Mouse (Mus musculus): ENCODE data around the gene Ralgds. TPM values are rescaled to one million over a fixed set of nuclear protein-coding genes. Genes with fewer than 3 reads are reported as not detected.
"Not testable (repeated sequence)": the region's sequence is repeated elsewhere in the genome, so short reads cannot be mapped to it uniquely, and the experiment has no call there.

The Ralgds gene
- polyA plus RNA-seq, 1 experiment = 36.9 TPM

DNA sequence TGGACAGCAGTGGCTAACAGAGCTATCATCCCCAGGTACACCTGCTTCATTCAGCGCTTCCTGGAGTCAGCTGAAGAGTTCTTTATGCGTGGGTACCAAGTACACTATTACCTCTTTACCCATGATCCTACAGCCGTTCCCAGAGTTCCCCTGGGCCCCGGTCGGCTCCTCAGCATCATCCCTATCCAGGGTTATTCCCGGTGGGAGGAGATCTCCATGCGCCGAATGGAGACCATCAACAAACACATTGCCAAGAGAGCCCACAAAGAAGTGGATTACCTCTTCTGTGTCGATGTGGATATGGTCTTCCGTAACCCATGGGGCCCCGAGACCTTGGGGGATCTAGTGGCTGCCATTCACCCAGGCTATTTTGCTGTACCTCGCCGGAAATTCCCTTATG lies 8.2 kb upstream of the Ralgds start:
- TF ChIP-seq CTCF (IDR thresholded peaks at IDR 0.05; ENCODE audit: borderline replicate concordance, insufficient read depth, low read length) (no peak), POLR2A (IDR thresholded peaks at IDR 0.05; ENCODE audit: low read depth, low read length) (no peak)
- Histone ChIP-seq H3K4me3 (ENCODE audit: insufficient read depth, low read length) (no peak overlapping the region), H3K4me1 (ENCODE audit: control insufficient read depth, insufficient read depth, low read length) (no peaks in the 10 kb centered on the region), H3K27ac (ENCODE audit: insufficient read depth, low read length) (no peak overlapping the region)

DNA sequence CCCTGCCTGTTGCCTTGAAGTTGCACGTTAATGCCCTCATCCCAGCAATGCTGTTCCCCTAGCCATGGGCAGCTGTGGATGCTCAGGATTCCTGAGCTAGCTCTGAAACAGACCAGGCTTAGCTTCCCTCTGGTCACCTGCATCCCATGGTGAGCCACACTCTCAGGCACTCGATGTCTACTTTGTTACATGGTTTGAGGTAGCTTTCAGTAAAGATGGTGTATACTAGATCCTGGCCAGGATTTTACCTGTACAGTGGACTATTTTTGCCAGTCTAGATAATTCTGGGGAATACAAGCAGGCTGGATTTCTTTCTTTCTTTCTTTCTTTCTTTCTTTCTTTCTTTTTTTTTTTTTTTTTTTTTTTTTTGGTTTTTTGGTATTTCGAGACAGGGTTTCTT lies 7.1 kb upstream of the Ralgds start, which contains the start of gene Gm10134:
Gm10134 (plus strand) TSS at position 301 of the 400 bp plus-strand sequence.
- TF ChIP-seq CTCF (IDR thresholded peaks at IDR 0.05; ENCODE audit: borderline replicate concordance, insufficient read depth, low read length) (no peak), POLR2A (IDR thresholded peaks at IDR 0.05; ENCODE audit: low read depth, low read length) (no peak)
- H3K27ac ChIP-seq (ENCODE audit: insufficient read depth, low read length) = no peak within 1 kb of the TSS
- H3K4me1 ChIP-seq (ENCODE audit: control insufficient read depth, insufficient read depth, low read length) = no peaks in the 10 kb centered on the region
- no peak within 1 kb of the TSS for H3K4me3 ChIP-seq (ENCODE audit: insufficient read depth, low read length)

DNA sequence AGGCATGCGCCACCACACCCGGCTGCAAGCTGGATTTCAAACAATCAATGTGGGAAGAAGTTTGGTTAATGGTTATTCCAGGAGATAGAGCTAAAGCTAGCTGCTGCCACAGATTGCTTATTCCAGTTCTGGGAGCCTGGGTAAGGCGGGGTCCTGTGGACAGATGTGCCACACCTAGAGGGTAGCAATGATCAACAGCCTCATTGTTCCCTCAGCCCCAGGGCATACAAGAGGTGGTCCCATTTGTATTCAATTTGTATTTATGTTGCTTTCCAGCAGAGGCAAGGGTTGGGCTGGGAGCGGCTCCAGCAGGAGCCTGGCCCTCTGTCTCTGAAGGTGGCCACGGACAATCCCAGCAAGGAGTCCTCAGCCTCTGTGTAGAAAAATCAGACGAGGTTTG lies 6.6 kb upstream of the Ralgds start:
- Histone ChIP-seq H3K27ac (ENCODE audit: insufficient read depth, low read length) (no peak overlapping the region), H3K4me3 (ENCODE audit: insufficient read depth, low read length) (no peak overlapping the region), H3K4me1 (ENCODE audit: control insufficient read depth, insufficient read depth, low read length) (no peaks in the 10 kb centered on the region)
- no peak for TF ChIP-seq CTCF (IDR thresholded peaks at IDR 0.05; ENCODE audit: borderline replicate concordance, insufficient read depth, low read length)

DNA sequence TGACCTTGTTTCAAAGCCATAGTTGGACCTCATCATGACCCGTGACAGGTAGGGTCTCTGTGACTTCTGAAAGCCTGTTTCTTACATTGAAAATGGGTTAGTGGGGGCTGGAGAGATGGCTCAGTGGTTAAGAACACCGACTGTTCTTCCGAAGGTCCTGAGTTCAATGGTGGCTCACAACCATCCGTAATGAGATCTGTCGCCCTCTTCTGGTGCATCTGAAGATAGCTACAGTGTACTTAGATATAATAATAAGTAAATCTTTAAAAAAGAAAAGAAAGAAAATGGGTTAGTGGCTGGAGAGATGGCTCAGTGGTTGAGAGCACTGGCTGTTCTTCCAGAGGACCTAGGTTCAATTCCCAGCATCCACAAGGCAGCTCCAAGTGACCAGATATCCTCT lies 1.3 kb upstream of the Ralgds start:
- not testable (repeated sequence) for H3K4me1 ChIP-seq (ENCODE audit: control insufficient read depth, insufficient read depth, low read length); H3K4me3 ChIP-seq (ENCODE audit: insufficient read depth, low read length); H3K27ac ChIP-seq (ENCODE audit: insufficient read depth, low read length)

DNA sequence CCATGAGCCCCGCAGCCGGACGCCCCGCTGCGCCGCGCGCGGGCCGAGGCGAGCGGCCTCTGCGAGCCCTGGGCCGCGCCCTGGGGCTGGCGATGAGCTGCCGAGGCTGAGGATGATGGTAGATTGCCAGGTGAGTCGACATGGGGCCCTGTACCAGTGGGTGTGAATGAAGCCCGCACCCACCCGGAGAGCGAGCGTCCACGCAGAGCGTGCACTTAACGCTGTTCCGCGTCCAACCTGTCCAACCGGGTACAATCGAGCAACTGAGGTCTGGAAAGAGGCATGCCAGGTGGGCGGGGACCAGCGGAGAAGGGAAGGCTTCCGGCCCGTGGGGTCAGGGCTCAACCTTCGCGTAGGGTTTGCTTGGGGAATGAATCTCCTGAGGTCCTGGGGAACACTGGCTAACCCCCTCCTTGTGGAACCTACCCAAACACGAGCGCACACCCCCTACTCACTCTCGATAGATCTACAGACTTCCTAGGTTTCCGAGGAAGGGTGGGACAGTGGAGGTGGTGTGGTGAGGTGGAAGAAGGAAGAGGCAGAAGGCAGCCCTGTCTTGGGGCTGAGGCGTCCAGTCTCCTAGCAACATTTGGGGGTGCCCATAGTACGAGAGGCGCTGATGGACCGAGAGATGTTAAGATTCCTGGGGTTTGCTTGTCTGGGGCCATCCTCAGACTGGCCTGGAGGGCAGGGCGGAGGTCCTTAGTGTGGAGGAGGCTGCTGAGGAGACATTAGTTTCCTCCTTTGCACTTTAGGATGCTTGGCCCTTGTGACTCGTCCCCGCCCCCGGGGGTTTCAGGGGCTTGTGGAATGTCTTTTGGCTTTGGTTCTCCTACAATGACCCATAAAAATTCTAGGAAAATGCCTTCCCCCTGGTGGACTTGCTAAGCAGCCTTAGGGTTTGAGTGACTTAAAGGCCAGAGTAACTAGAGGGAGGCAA lies 776 bp downstream of the Ralgds start:
- H3K4me1 ChIP-seq (ENCODE audit: control insufficient read depth, insufficient read depth, low read length) = 0 out of 2 replicates have a peak, but pooled peaks cover 4% of the 10 kb centered on the region
- H3K4me3 ChIP-seq (ENCODE audit: insufficient read depth, low read length) = peak overlapping the region; percentile 52
- TF ChIP-seq CTCF (IDR thresholded peaks at IDR 0.05; ENCODE audit: borderline replicate concordance, insufficient read depth, low read length) (no peak), POLR2A (IDR thresholded peaks at IDR 0.05; ENCODE audit: low read depth, low read length) (no peak; the same call in 1 of the 2 replicates)
- no peak overlapping the region for H3K27ac ChIP-seq (ENCODE audit: insufficient read depth, low read length)

DNA sequence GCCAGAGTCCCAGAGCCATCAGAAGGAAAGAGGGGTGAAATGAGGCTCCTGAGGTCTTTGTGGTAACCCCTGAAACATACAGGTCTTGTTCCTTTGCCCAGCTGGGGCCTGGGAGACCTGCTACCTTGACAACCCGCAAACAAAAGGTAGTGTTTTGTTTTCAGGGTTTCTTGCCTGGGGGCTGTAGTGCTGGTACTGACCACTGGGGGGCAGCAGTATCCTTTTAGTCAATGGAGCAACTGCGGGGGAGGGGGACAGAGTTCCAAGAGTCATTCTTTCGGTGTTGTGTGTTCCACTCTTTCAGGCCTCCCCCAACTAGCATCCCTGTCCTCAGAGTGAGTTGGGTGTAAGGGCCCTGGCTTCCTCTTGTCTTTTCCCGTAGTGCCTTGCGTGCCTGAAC lies 1.6 kb downstream of the Ralgds start:
- Histone ChIP-seq H3K27ac (ENCODE audit: insufficient read depth, low read length) (no peak overlapping the region), H3K4me3 (ENCODE audit: insufficient read depth, low read length) (no peak overlapping the region), H3K4me1 (ENCODE audit: control insufficient read depth, insufficient read depth, low read length) (0 out of 2 replicates have a peak, but pooled peaks cover 4% of the 10 kb centered on the region)
- TF ChIP-seq POLR2A (IDR thresholded peaks at IDR 0.05; ENCODE audit: low read depth, low read length) (no peak), CTCF (IDR thresholded peaks at IDR 0.05; ENCODE audit: borderline replicate concordance, insufficient read depth, low read length) (peak; percentile 52)

DNA sequence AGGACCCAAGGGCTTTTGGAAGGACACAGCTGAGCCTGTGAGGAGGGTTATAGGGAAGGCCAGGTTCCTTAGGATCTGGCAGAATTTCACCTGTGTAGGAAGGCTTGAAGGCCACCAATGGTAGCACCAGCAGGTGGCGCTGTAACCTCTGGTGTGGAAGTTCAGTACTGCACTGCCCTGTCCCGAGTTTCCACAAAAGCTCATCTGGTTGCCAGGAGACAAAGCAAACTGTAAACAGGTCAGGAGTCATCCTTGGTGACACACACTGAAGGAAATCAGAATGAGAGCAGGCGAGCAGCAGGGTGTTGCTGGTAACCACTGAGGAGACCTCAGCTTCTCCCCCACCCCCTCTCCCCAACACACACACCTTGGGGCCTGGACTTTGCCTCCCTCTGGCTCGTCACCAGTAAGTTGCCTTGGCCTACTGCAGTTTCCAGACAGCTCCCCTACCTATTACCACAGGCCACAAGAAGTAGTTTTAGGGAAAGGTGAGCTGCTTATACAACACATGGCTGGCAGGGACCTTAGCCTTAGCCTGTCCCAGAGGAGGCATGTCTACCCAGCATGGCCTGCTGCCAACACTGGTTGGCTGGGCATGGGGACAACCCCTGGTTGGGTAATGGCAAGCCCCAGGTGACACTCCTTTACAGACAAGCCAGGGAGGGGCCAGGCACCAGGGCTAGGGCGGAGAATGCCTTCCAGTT lies 4.4 kb downstream of the Ralgds start:
- Histone ChIP-seq H3K4me1 (ENCODE audit: control insufficient read depth, insufficient read depth, low read length) (0 out of 2 replicates have a peak, but pooled peaks cover 4% of the 10 kb centered on the region), H3K4me3 (ENCODE audit: insufficient read depth, low read length) (no peak overlapping the region), H3K27ac (ENCODE audit: insufficient read depth, low read length) (no peak overlapping the region)
- TF ChIP-seq CTCF (IDR thresholded peaks at IDR 0.05; ENCODE audit: borderline replicate concordance, insufficient read depth, low read length) (peak; percentile 91), POLR2A (IDR thresholded peaks at IDR 0.05; ENCODE audit: low read depth, low read length) (no peak)

DNA sequence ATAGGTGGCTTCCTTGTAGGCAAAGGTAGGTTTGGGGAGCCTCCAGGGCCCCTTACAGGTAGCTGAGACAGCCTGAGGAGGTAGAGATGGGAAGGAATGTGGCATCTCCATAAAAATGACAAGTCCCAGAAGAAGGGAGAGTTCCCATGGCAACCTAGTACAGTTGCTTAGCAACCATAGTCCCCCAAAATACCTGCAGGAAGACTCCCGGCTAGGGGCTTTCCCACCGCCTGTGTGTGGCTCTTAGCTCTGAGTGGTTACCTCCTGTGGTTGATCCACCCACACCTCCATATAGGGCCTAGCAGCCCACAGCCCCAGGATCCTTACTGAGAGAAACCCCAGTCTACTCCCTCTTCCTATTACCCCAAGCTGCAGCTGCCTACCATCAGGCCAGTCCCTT lies 5.3 kb downstream of the Ralgds start:
- Histone ChIP-seq H3K4me1 (ENCODE audit: control insufficient read depth, insufficient read depth, low read length) (0 out of 2 replicates have a peak, but pooled peaks cover 4% of the 10 kb centered on the region), H3K27ac (ENCODE audit: insufficient read depth, low read length) (no peak overlapping the region), H3K4me3 (ENCODE audit: insufficient read depth, low read length) (no peak overlapping the region)
- TF ChIP-seq POLR2A (IDR thresholded peaks at IDR 0.05; ENCODE audit: low read depth, low read length) = no peak
- no peak for TF ChIP-seq CTCF (IDR thresholded peaks at IDR 0.05; ENCODE audit: borderline replicate concordance, insufficient read depth, low read length)

DNA sequence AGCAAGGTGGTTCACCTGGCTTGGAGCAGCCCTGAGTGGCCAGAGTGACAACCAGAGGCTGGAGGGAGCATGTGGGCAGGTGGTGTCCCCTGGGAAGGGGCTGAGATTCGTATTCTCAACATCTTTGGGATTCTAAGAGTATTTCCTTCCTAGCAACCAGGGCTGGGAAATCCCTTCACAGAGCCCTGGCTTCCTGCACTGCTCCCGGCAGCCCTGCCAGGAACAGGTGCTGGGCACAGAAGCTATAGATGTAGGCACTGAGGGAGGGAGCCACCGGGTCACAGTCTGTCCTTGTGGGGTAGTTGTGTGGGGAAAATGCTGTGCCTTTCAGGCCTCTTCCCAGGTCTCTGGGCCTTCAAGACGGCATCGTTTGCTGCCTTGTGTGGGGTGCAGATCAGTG lies 7.7 kb downstream of the Ralgds start:
- TF ChIP-seq CTCF (IDR thresholded peaks at IDR 0.05; ENCODE audit: borderline replicate concordance, insufficient read depth, low read length) = no peak
- TF ChIP-seq POLR2A (IDR thresholded peaks at IDR 0.05; ENCODE audit: low read depth, low read length) = no peak
- Histone ChIP-seq H3K4me1 (ENCODE audit: control insufficient read depth, insufficient read depth, low read length) (peaks cover 18% of the 10 kb centered on the region; the same call in 1 of the 2 replicates), H3K4me3 (ENCODE audit: insufficient read depth, low read length) (no peak overlapping the region), H3K27ac (ENCODE audit: insufficient read depth, low read length) (no peak overlapping the region)
